Mouse (Mus musculus) T-cell, adult 66 days (primary cell): Measurements from ENCODE around the gene Rnf10. TPM values are rescaled to one million over a fixed set of nuclear protein-coding genes. Genes with fewer than 3 reads are reported as not detected.

ENCODE experiments used
- total RNA-seq, 2 experiments: library from RNA; stranded (reverse); gene quantifications; 3 replicates in 1 of 2; 4 replicates in 1 of 2; pipeline ENCODE4 v1.2.4; 2023

Rnf10 gene
- total RNA-seq = 100 to 1,000 TPM; 151 to 153 TPM

DNA sequence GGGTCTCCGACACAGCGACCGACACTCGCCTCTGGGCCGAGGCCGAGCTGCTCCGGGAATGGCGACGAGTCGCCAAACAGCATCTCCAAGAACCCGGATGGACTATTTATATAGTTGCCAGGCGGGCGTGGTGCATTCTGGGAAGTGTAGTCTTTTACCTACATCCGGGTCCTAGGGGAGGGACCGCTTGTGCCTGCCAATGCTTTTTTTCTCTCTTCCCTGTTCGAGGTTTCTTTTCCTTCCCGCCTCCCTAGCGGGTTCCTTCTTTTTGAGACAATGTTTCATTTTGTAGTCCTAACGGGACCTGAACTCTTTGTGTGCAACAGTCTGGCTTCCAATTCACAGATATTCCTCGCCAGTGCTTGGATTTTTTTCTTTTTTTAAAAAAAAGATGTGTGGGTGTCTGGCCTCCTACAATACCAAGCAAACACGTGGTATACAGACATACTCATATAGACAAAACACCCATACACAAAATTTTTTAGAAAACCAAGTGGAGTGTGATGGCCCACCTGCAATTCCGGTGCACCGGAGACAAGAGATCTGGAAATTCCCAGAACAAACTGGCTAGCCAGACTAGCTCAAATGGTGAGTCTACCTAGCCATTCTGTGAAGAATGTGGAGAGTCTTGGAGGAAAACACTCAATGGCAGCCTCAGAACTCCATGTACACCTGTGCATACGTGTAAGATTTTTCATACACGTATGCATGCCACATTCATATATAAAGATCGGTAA, at the start of gene Rnf10:
Gene Rnf10 (minus strand): TSS at position 87 of the 737 bp plus-strand sequence.

DNA sequence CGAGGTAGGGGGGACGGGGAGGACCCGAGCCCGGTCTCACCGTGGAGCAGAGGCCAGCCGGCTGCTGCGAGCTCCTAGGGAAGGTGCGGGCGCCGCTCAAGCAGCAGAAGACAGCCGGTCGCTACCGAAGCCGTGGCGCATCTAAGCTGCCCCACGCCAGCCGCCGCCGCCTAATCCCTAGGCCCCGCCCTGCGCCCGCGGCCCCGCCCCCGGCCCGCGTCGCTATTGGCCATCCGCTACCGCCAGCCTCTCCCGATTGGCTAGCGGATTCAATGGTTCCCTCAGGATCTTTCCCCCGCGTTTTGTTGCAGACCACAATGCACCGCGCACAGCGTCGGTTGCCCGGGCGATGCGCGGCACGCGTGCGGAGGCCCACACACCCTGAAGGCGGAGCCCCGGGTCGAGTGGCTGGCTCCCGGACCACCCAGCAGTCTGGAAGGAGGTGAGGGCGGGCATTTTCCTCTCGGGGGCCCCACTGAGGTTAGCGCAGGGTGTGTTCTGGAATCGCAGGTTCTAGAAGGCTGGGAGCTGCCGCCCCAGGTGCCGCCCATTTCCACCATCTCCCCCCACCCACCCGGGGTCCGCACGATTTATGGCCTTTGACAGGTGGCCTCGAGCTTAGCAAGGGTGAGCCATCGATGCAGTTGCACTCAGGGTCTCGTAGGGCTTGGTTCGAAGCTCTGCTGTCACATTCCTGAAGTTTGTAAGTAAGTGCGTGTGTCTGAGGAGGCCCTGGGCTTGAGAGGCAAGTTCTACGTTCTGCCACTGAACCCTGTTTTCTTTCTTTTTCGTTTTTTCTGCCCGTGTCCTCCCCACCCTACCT, 28.3 kb upstream of the Rnf10 start, which contains the start of gene Dynll1:
Gene Dynll1 (minus strand): TSS at position 208 of the 823 bp plus-strand sequence.

GRCm38 (mm10) chr5:115279226-115280049, 6.7 kb upstream of the Rnf10 start, which contains the start of gene Coq5:
Coq5 (plus strand) TSS chr5:115279666.

DNA sequence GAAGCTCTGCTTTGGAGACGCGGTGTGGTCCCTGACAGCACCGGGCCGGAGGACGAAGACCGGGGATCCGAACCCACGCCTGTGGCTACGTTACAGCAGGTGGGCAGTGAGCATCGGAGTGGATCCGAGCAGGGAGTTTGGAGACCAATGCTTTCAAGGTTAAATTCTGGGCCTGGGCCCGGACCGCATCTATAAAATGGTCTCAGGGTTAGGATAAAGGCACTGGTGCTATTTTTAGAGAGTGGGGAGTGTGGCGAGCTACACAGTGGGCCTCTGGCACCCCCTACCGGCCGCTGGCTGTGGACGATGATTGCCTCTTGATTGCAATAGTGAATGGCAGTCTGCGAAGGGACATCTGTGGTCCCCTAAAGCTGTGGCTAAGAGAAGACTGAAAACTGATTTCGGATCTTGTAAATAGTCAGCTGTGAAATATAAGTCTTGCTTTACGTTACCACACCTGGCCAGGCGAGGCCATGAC, 36.9 kb downstream of the Rnf10 start, which contains the start of gene Pop5:
Gene Pop5 (plus strand): TSS at position 51 of the 478 bp plus-strand sequence.

GRCm38 (mm10) chr5:115193669-115194625, 78.8 kb downstream of the Rnf10 start, which contains the start of gene Cabp1:
Cabp1 (minus strand) TSS chr5:115194381.

Other genes starting within 250 kb of the Rnf10 start
- gene Gm10401, start 174.6 kb downstream of the Rnf10 start, total RNA-seq = not detected
- 10 to 100 TPM; 28.8 to 33.1 TPM for gene Acads, start 153.6 kb downstream of the Rnf10 start, total RNA-seq
- gene Unc119b, start 137.9 kb downstream of the Rnf10 start, total RNA-seq = 10 to 100 TPM; 29.4 to 36.9 TPM
- gene Mlec, start 114.7 kb downstream of the Rnf10 start, total RNA-seq = 10 to 100 TPM; 80.2 to 90.7 TPM
- gene Cabp1, start 78.5 kb downstream of the Rnf10 start, total RNA-seq = 1 to 10 TPM in 1 of 2 experiments, not detected in 1; 1.0 TPM
- gene Pop5, start 37.1 kb downstream of the Rnf10 start, total RNA-seq = 10 to 100 TPM; 75.4 to 98.4 TPM
- 10 to 100 TPM; 23.3 to 27.3 TPM for gene Coq5, start 6.8 kb upstream of the Rnf10 start, total RNA-seq
- gene Dynll1, start 28.1 kb upstream of the Rnf10 start, total RNA-seq = 100 to 1,000 TPM; 250 to 284 TPM
- gene Srsf9, start 54.3 kb upstream of the Rnf10 start, total RNA-seq = 10 to 100 TPM; 39.9 to 45.1 TPM
- gene Gatc, start 68.3 kb upstream of the Rnf10 start, total RNA-seq = 1 to 10 TPM; 4.7 to 8.2 TPM
- 10 to 100 TPM; 18.7 to 20.7 TPM for gene Triap1, start 68.3 kb upstream of the Rnf10 start, total RNA-seq
- 100 to 1,000 TPM; 225 to 226 TPM for gene Cox6a1, start 76.1 kb upstream of the Rnf10 start, total RNA-seq
- not detected for gene Msi1, start 156.7 kb upstream of the Rnf10 start, total RNA-seq
- gene Pla2g1b, start 193.4 kb upstream of the Rnf10 start, total RNA-seq = not detected
- 10 to 100 TPM; 10.4 to 11.3 TPM for gene Sirt4, start 211.8 kb upstream of the Rnf10 start, total RNA-seq
- 10 to 100 TPM; 61.8 to 63.1 TPM for gene Pxn, start 233.8 kb upstream of the Rnf10 start, total RNA-seq